Mouse (Mus musculus) granulocyte monocyte progenitor cell, adult 5-6 weeks (primary cell): ENCODE data around the gene Nf2. TPM values are rescaled to one million over a fixed set of nuclear protein-coding genes. Genes with fewer than 3 reads are reported as not detected.
A peak's percentile ranks its signal among the peaks of the same experiment; 100 is the strongest.

ENCODE experiments used
- ATAC-seq: replicated peaks from 2 replicates; pipeline ENCODE4 v1.8.0; 2016; ENCODE audit warnings: mild to moderate bottlenecking, moderate TSS enrichment, inconsistent platforms; ENCODE audit not compliant: poor library complexity, severe bottlenecking
- total RNA-seq, 2 experiments: library from RNA; stranded (forward) in 1 of 2; stranded (reverse) in 1 of 2; fragments of 200-712, 200-1000 nt in 1 of 2; fragments of >200 nt in 1 of 2; fragmentation: Nextera tagmentation in 1 of 2; gene quantifications; 2 replicates each; pipeline ENCODE4 v1.2.3; 2014 to 2017

The Nf2 gene
- total RNA-seq, 2 experiments from 2014 or later: 45.1 to 73.3 TPM

GRCm38 (mm10) chr11:4754867-4755266 lies 94.5 kb downstream of the Nf2 start:
- ATAC-seq: no peak

DNA sequence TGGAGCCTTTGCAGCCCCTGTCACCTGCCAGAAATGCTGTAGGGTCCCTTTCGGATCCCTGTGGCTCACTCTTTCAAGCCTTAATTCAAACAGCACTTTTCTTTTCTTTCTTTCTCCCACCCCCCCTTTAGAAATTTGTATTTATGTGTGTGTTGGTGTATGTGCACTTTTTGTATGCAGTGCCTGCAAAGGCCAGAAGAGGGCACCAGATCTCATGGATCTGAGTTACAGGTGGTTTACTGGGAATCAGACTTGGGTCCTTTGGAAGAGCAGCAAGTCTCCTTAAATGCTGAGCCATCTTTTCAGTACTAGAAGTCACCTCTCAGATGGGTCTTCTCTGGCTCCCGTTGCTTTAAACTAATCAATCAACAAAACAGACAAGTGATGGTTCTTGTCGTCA lies 95.3 kb downstream of the Nf2 start:
- ATAC-seq: no peak

GRCm38 (mm10) chr11:4752836-4753235 lies 96.5 kb downstream of the Nf2 start:
- no peak for ATAC-seq

GRCm38 (mm10) chr11:4750263-4750662 lies 99.1 kb downstream of the Nf2 start:
- ATAC-seq: peak; percentile 78

DNA sequence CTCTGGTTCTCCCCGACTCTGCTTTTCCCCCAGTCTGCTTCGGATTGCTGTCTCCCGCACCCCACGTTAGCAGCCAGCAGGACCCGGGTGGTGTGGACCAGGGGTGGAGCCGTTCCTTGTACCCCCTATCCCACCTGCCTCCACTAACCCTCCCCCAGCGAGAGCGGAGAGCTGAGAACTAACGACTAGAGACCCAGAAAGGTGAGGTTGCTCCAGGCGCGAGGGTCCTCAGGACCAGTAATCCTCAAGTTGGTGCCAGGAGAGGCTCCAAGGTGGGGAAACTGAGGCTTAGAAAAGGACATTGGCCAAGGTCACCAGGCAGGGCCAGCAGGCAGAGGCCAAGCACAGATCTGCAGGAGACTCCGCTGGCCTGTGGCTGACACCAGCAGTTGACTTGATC lies 102.1 kb downstream of the Nf2 start:
- no peak for ATAC-seq

GRCm38 (mm10) chr11:4746733-4747132 lies 102.6 kb downstream of the Nf2 start, which contains the start of gene Cabp7:
TSS of gene Cabp7 (minus strand) at chr11:4746778.
- ATAC-seq: no peak

GRCm38 (mm10) chr11:4745969-4746368 lies 103.4 kb downstream of the Nf2 start:
- ATAC-seq: no peak

DNA sequence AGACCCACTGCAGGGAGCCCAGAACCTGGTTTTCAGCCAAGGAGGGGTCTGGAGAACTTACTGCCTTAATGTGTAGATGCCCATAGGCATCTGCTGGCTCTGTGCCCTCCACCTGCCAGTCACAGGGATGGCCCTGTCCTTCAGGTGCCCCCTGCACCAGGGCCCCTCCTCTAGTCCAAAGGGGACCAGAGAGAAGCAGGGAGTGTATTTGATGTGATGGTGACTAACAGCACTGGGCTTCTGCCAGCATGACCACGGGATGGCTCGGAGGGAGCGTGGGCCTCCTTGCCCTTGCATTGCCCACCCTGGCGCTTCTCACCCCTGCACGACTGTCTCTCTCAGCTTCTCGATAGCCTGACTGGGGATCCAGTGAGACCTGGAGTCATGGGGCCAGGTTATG lies 104.6 kb downstream of the Nf2 start:
- no peak for ATAC-seq

- ATAC-seq: no peak
These were observed 108.6 kb downstream of the Nf2 start for GRCm38 (mm10) chr11:4740785-4741184.

- ATAC-seq: no peak
These were observed 110.6 kb downstream of the Nf2 start for GRCm38 (mm10) chr11:4738719-4739118.

- no peak for ATAC-seq
These were observed 111.7 kb downstream of the Nf2 start for GRCm38 (mm10) chr11:4737682-4738081.

- ATAC-seq: no peak
These were observed 113.0 kb downstream of the Nf2 start for GRCm38 (mm10) chr11:4736355-4736754.

GRCm38 (mm10) chr11:4734179-4734578 lies 115.2 kb downstream of the Nf2 start:
- no peak for ATAC-seq

DNA sequence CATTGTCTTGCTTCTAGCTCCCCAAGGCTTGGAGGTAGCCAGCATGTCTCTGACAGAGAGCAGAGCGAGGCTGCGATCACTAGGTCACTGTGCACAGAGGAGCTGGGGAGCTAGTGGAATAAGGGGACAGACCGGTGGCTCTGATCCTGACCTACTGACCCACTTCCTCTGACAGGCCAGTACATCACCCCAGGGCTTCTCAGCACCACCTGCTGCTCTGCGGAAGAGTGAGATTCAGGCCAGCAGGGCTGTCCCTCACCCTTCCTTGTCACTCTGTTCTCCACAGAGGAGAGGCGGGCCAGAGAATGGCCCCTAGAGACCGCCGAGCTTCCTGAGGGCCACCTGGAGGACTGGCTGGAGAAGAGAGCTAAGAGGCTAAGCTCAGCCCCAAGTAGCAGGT lies 117.6 kb downstream of the Nf2 start:
- ATAC-seq: no peak

- no peak for ATAC-seq
These were observed 118.4 kb downstream of the Nf2 start for GRCm38 (mm10) chr11:4730913-4731312.

DNA sequence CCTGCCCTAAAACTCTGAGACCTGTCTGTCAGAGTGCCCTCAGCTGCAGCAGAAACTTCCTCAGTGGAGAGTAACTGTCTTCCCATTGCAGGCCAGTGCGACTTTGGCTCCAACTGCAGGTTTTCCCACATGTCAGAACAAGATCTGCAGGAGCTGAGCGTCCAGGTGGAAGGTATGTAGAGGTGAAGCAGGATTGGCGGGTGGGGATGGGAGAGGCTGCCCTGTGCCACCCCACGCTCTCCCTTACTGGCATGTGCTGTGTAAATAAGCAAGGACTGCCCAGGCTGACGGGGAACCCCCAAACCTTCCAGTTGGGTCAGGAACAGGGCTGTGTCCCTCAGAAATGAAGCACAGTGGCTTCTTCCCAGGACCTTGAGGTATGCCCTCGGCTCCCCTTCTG lies 119.2 kb downstream of the Nf2 start:
- no peak for ATAC-seq

- peak; percentile 72 for ATAC-seq
These were observed 119.7 kb downstream of the Nf2 start for GRCm38 (mm10) chr11:4729603-4730002.

- no peak for ATAC-seq
These were observed 127.6 kb downstream of the Nf2 start for GRCm38 (mm10) chr11:4721728-4722127.

DNA sequence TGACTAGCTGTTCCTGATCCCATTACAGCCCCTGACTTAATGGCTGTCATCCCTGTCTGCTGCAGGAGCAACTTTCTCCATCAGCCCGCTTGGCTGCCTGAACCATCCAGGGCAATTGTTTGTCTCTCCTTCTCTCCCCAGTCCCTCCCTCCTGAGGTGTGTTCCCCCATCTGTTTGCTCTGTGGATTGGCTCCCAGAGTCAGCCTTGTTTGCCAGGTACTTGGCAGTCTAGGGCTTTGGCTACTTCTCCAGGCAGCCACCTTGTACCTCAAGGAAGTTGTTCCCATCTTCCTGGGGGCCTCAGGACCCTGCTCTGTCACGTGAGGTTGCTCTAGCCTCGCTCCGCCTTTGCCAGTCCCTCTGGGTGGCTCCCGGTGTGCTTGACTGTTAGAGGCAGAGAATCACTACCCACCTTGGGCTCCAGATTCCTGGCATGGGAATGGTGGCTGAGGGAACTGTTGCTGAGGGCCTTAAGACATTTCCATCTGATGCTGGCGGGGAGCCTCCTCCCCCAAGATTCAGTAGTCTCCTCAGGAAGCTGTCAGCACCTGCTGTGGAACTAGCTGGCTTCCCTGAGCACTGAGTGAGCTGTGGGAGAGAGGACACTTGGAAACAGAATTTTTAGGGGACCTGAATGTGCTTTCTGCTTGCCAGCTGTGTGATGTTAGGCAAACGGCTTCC lies 128.3 kb downstream of the Nf2 start:
- no peak for ATAC-seq

- ATAC-seq: no peak
These were observed 128.9 kb downstream of the Nf2 start for GRCm38 (mm10) chr11:4720393-4720792.

- no peak for ATAC-seq
These were observed 129.4 kb downstream of the Nf2 start for GRCm38 (mm10) chr11:4719961-4720360.

DNA sequence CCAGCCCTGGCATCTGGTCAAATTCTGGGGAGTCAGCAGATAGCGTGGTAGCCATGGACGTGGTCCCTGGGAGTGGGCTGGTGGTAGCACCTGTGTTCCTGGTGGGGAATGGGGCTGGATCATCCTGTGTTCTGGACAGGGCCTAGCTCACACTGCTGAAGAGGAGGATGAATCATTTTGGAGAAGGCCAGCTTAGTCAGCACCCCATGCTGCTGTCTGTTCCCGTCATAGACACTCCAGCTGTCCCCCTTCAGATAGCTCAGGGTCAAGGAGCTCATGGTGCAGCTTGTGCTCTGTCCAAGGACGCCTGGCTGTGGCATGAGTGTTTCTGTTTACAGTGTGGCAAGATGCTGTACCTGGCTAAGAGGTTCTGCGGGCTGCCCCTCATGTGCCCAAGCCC lies 130.8 kb downstream of the Nf2 start:
- ATAC-seq: no peak
